Mouse (Mus musculus) stomach, embryonic 15.5 days (tissue): ENCODE data around the gene Kctd17. TPM values are rescaled to one million over a fixed set of nuclear protein-coding genes. Genes with fewer than 3 reads are reported as not detected.

Experiments used
- ATAC-seq: fragments of 200-750 bp; cut with Nextera tagmentation; 2 replicates; pipeline ENCODE4 v1.8.0; 2017; ENCODE audit warnings: low read depth, moderate number of reproducible peaks, moderate TSS enrichment; ENCODE audit not compliant: insufficient read depth, low FRiP score
- H3K27ac ChIP-seq: fragments of 300-500 bp; sonication (generic); 2 replicates; pipeline ENCODE4 v1.5.1; 2015; ENCODE audit warnings: mild to moderate bottlenecking, inconsistent platforms
- H3K27me3 ChIP-seq: fragments of 300-500 bp; sonication (generic); replicated peaks from 2 replicates; pipeline ENCODE4 v1.6.1; 2015; ENCODE audit warnings: inconsistent platforms
- H3K36me3 ChIP-seq: fragments of 300-500 bp; sonication (generic); 2 replicates; pipeline ENCODE4 v1.6.1; 2015; ENCODE audit warnings: inconsistent platforms
- H3K4me1 ChIP-seq: fragments of 300-500 bp; sonication (generic); 2 replicates; pipeline ENCODE4 v1.6.1; 2015; ENCODE audit warnings: inconsistent platforms
- H3K4me2 ChIP-seq: fragments of 300-500 bp; sonication (generic); 2 replicates; pipeline ENCODE4 v1.6.1; 2015; ENCODE audit warnings: mild to moderate bottlenecking, inconsistent platforms
- H3K4me3 ChIP-seq: fragments of 300-500 bp; sonication (generic); replicated peaks from 2 replicates; pipeline ENCODE4 v1.5.1; 2015; ENCODE audit warnings: inconsistent platforms
- H3K9ac ChIP-seq: fragments of 300-500 bp; sonication (generic); 2 replicates; pipeline ENCODE4 v1.6.1; 2015; ENCODE audit warnings: inconsistent platforms
- H3K9me3 ChIP-seq: fragments of 300-500 bp; sonication (generic); 2 replicates; pipeline ENCODE4 v1.6.1; 2016; ENCODE audit warnings: inconsistent platforms
- WGBS: fragments of 180-500 bp; shearing (Covaris S2); methylation state at CpG from one replicate; pipeline ENCODE4 v1.1.7; 2015; 5-methylcytosine and 5-hydroxymethylcytosine counted together
- polyA plus RNA-seq: library from polyadenylated mRNA; unstranded; fragments of >200 nt; fragmentation: Nextera tagmentation; extraction: Ambion mirVana; gene quantifications from 2 replicates; pipeline ENCODE4 v1.2.1, GENCODE M21; 2015

Gene Kctd17
- polyA plus RNA-seq, 1 experiment from 2014 or later: 35.4 TPM

GRCm38 (mm10) chr15:78436380-78437192 lies 8.2 kb downstream of the Kctd17 start:
- H3K27ac ChIP-seq: peak overlapping the region; percentile 85
- H3K9me3 ChIP-seq: no peaks in the 10 kb centered on the region
- WGBS: 9% methylated on average over 30 of the region's 32 CpGs
- H3K27me3 ChIP-seq: no peaks in the 10 kb centered on the region
- peaks cover 22% of the 10 kb centered on the region for H3K4me1 ChIP-seq
- H3K9ac ChIP-seq: no peak overlapping the region
- peak; percentile 77 for ATAC-seq
- peak overlapping the region; percentile 64 for H3K4me2 ChIP-seq
- H3K36me3 ChIP-seq: peaks cover 6% of the 10 kb centered on the region; the same call in 1 of the 2 replicates
- peak overlapping the region; percentile 34 for H3K4me3 ChIP-seq

GRCm38 (mm10) chr15:78437237-78438017 lies 9.1 kb downstream of the Kctd17 start:
- no peak overlapping the region for H3K9ac ChIP-seq
- peak overlapping the region; percentile 64 for H3K4me2 ChIP-seq
- H3K4me3 ChIP-seq: peak overlapping the region; percentile 34
- peak; percentile 5; the same call in 1 of the 2 replicates for ATAC-seq
- H3K4me1 ChIP-seq: peaks cover 22% of the 10 kb centered on the region
- H3K27ac ChIP-seq: peak overlapping the region; percentile 85
- 17% methylated on average over 23 of the region's 23 CpGs for WGBS
- H3K9me3 ChIP-seq: no peaks in the 10 kb centered on the region
- peaks cover 6% of the 10 kb centered on the region; the same call in 1 of the 2 replicates for H3K36me3 ChIP-seq
- no peaks in the 10 kb centered on the region for H3K27me3 ChIP-seq

- Histone ChIP-seq H3K9me3 (no peaks in the 10 kb centered on the region), H3K27me3 (no peaks in the 10 kb centered on the region), H3K9ac (no peak overlapping the region), H3K4me3 (no peak overlapping the region), H3K4me1 (peaks cover 22% of the 10 kb centered on the region), H3K36me3 (peaks cover 6% of the 10 kb centered on the region; the same call in 1 of the 2 replicates), H3K27ac (peak overlapping the region; percentile 85; the same call in 1 of the 2 replicates), H3K4me2 (peak overlapping the region; percentile 64)
- 48% methylated on average over 4 of the region's 4 CpGs for WGBS
- ATAC-seq: no peak
These were observed 9.6 kb downstream of the Kctd17 start for GRCm38 (mm10) chr15:78438018-78438394.

- Histone ChIP-seq H3K4me2 (no peak overlapping the region), H3K9me3 (no peaks in the 10 kb centered on the region), H3K36me3 (peaks cover 6% of the 10 kb centered on the region; the same call in 1 of the 2 replicates), H3K9ac (no peak overlapping the region), H3K4me1 (peaks cover 22% of the 10 kb centered on the region), H3K4me3 (no peak overlapping the region), H3K27me3 (no peaks in the 10 kb centered on the region), H3K27ac (no peak overlapping the region)
- ATAC-seq: no peak
- WGBS: 54% methylated on average over 8 of the region's 8 CpGs
These were observed 10.1 kb downstream of the Kctd17 start for GRCm38 (mm10) chr15:78438505-78438904.

DNA sequence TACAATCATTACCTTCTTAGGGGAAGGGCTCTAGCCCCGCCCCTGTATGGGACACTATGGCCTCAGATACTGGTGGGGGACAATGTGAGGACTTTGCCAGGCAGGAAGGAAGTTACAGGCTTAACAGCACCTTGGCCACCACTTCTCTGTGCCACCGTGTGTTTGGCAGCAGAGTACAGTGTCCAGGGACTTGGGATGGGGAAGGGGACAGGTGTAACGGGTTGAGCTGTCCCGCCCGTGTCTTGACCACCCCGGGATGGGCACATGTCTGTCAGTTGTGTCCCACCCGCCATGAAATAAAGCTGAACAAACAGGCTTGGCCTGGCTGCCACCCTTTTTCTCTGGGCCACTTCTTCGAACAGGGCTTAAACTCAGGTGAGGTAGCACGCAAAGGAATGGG lies 10.6 kb downstream of the Kctd17 start:
- Histone ChIP-seq H3K27me3 (no peaks in the 10 kb centered on the region), H3K4me2 (no peak overlapping the region), H3K4me1 (peaks cover 22% of the 10 kb centered on the region), H3K4me3 (no peak overlapping the region), H3K9ac (no peak overlapping the region), H3K27ac (no peak overlapping the region), H3K9me3 (no peaks in the 10 kb centered on the region), H3K36me3 (peaks cover 6% of the 10 kb centered on the region; the same call in 1 of the 2 replicates)
- no peak for ATAC-seq
- WGBS: 68% methylated on average over 9 of the region's 9 CpGs

DNA sequence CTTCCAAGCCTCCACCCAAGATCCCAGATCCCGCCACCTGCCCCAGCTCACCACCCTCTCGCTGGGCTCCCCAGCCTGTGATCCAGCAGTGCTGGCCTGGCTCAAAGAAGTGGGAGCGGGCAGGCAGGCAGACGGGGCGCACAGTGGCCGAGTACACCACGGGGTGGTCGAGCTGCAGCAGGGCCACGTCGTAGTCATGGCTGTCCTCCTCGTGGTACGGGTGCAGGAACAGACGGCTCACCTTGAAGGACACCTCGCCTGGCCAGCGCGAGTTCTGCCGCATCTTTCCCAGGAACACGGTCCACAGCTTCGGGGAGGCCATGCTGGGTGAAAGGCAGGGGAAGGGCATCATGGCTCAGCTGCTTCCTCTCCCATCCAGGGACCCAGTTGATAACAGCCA lies 13.9 kb downstream of the Kctd17 start:
- ATAC-seq: no peak
- no peak overlapping the region for H3K9ac ChIP-seq

GRCm38 (mm10) chr15:78443857-78444256 lies 15.5 kb downstream of the Kctd17 start:
- H3K4me2 ChIP-seq: no peak overlapping the region
- 48% methylated on average over 6 of the region's 6 CpGs for WGBS
- H3K4me3 ChIP-seq: no peak overlapping the region
- no peak for ATAC-seq
- no peaks in the 10 kb centered on the region for H3K9me3 ChIP-seq
- no peak overlapping the region for H3K27ac ChIP-seq
- H3K9ac ChIP-seq: no peak overlapping the region
- H3K27me3 ChIP-seq: no peaks in the 10 kb centered on the region
- 0 out of 2 replicates have a peak, but pooled peaks cover 6% of the 10 kb centered on the region for H3K4me1 ChIP-seq
- no peaks in the 10 kb centered on the region for H3K36me3 ChIP-seq

More for the DNA sequence above, 13.9 kb downstream of the Kctd17 start:
- Histone ChIP-seq H3K27me3 (no peaks in the 10 kb centered on the region), H3K36me3 (no peaks in the 10 kb centered on the region; the same call in 1 of the 2 replicates), H3K9me3 (no peaks in the 10 kb centered on the region), H3K4me2 (no peak overlapping the region), H3K4me1 (peaks cover 12% of the 10 kb centered on the region), H3K27ac (no peak overlapping the region), H3K4me3 (no peak overlapping the region)
- 89% methylated on average over 19 of the region's 19 CpGs for whole genome bisulfite sequencing

- WGBS: 46% methylated on average over 7 of the region's 7 CpGs
- Histone ChIP-seq H3K36me3 (no peaks in the 10 kb centered on the region), H3K27ac (no peak overlapping the region), H3K4me1 (0 out of 2 replicates have a peak, but pooled peaks cover 6% of the 10 kb centered on the region), H3K4me3 (no peak overlapping the region), H3K9me3 (no peaks in the 10 kb centered on the region), H3K9ac (no peak overlapping the region), H3K27me3 (no peaks in the 10 kb centered on the region), H3K4me2 (no peak overlapping the region)
- ATAC-seq: no peak
These were observed 18.8 kb downstream of the Kctd17 start for GRCm38 (mm10) chr15:78447121-78447520.

- Histone ChIP-seq H3K36me3 (no peaks in the 10 kb centered on the region), H3K27ac (peak overlapping the region; percentile 86), H3K9me3 (no peaks in the 10 kb centered on the region), H3K4me3 (peak overlapping the region; percentile 32), H3K27me3 (no peaks in the 10 kb centered on the region), H3K9ac (peak overlapping the region; percentile 18; the same call in 1 of the 2 replicates), H3K4me2 (peak overlapping the region; percentile 67), H3K4me1 (0 out of 2 replicates have a peak, but pooled peaks cover 6% of the 10 kb centered on the region)
- ATAC-seq: no peak
- WGBS: under 1% methylated on average over 22 of the region's 22 CpGs
These were observed 19.6 kb downstream of the Kctd17 start for GRCm38 (mm10) chr15:78447746-78448535.

DNA sequence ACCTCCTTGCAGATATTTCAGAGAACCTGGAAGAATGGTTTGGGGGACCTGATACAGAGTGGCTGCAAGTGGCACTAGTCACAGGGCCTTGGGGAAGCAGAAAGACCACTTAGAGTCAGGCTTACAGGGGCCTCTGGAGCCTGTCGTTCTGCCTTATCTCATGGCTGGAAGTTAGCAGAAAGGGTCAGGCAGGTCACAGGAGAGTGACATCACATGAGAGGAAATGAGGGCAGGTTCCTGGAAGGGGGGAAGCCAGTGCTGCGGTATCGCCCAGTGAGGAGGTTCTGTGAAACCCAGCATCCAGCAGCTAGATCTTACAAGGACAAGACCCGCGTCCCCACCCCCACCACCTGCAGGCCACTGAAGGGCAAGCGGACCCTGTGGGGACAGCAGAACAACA lies 20.8 kb downstream of the Kctd17 start:
- Histone ChIP-seq H3K27ac (no peak overlapping the region), H3K9me3 (no peaks in the 10 kb centered on the region), H3K36me3 (no peaks in the 10 kb centered on the region), H3K4me1 (0 out of 2 replicates have a peak, but pooled peaks cover 6% of the 10 kb centered on the region), H3K27me3 (no peaks in the 10 kb centered on the region), H3K4me2 (no peak overlapping the region), H3K9ac (no peak overlapping the region), H3K4me3 (no peak overlapping the region)
- ATAC-seq: no peak
- WGBS: 58% methylated on average over 6 of the region's 6 CpGs

GRCm38 (mm10) chr15:78449694-78450418 lies 21.5 kb downstream of the Kctd17 start:
- H3K36me3 ChIP-seq: no peaks in the 10 kb centered on the region
- no peaks in the 10 kb centered on the region for H3K27me3 ChIP-seq
- no peak overlapping the region for H3K27ac ChIP-seq
- WGBS: 26% methylated on average over 6 of the region's 7 CpGs
- 0 out of 2 replicates have a peak, but pooled peaks cover 6% of the 10 kb centered on the region for H3K4me1 ChIP-seq
- ATAC-seq: no peak
- no peak overlapping the region for H3K9ac ChIP-seq
- no peak overlapping the region for H3K4me2 ChIP-seq
- H3K9me3 ChIP-seq: no peaks in the 10 kb centered on the region
- H3K4me3 ChIP-seq: no peak overlapping the region
